Mouse (Mus musculus) thymus, adult 18-20 months (tissue): ENCODE measurements around the gene Chrnd.
A peak's percentile ranks its signal among the peaks of the same experiment; 100 is the strongest.

Source experiments
- DNase-seq, 2 experiments: peaks; one replicate each; pipeline ENCODE4 v3.0.0; 2022; ENCODE audit warnings: mixed read lengths in 2 of 2

Gene Chrnd

DNA sequence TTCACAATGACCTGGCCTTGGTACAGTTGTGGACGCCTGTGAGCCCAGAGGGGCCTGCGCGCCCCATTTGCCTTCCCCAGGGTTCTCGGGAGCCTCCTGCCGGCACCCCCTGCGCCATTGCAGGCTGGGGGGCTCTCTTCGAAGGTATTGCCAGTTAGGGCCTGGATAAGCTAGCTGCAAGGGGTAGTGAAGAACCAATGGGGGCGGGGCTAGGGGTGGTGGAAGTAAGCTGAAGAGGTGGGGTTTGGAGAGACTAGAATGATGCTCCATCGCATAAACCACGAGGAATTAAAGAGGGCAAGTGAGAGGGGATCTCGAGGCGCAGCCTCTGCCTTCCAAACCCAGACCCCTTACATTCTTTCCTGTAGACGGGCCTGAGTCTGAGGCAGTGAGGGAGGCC, 4.9 kb upstream of the Chrnd start:
- no peak for DNase-seq

DNA sequence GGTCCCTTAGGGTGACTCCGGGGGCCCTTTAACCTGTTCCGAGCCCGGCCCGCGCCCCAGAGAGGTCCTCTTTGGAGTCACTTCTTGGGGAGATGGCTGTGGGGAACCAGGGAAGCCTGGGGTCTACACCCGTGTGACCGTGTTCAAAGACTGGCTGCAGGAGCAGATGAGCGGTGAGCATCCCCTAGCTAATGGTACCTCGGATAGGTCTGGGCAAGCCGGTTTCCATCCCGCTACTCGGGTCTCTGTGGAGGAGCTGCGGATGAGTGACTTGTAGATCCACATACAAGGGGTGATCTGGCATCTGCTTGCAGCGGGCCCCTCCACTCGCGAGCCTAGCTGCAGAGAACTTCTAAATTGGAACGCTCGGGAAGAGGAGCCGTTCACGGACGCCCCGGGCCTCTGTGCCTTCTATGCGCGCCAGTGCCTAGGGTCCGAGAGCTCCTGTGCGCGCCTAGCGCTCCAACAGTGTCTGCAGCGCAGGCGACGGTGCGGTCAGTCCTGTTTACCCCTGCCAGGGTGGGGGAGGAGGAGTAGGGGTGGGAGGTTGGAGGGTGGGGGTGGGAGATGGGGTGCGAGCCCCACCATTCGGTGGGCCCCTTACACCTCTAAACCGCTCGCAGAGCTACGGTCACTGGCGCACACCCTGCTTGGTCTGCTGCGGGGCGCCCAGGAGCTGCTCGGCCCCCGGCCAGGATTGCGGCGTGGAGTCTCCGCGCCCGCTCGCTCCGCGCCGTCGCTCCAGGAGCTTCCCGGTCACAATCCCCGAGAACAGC, 4.0 kb upstream of the Chrnd start:
- no peak for DNase-seq

DNA sequence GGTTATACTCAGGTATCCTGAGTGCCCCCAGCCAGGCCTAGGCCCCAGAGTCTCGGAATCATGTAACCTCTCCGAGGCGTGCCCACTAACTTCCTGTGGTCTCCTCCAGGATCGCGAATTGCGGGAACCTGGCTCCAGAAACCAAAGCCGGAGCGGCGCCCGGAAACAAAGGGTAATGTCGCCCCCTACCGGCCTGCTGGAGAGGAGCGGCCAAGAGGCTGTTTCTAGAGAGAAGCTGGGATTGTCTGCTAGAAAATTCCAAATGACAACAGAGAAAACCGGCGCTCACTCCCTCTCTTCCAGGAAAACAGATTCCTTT, 3.4 kb upstream of the Chrnd start:
- no peak for DNase-seq

DNA sequence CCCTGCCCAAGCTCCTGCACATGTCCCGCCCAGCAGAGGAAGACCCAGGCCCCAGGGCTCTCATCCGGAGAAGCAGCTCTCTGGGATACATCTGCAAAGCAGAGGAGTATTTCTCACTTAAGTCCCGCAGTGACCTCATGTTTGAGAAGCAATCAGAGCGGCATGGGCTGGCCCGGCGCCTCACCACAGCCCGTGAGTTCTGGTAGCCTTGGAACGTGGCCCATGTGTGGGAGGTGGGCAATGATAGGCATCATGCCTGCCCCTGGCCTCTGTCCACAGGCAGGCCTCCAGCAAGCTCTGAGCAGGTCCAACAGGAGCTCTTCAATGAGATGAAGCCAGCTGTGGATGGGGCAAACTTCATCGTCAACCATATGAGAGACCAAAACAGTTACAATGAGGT, 6.9 kb downstream of the Chrnd start:
- no peak for DNase-seq

DNA sequence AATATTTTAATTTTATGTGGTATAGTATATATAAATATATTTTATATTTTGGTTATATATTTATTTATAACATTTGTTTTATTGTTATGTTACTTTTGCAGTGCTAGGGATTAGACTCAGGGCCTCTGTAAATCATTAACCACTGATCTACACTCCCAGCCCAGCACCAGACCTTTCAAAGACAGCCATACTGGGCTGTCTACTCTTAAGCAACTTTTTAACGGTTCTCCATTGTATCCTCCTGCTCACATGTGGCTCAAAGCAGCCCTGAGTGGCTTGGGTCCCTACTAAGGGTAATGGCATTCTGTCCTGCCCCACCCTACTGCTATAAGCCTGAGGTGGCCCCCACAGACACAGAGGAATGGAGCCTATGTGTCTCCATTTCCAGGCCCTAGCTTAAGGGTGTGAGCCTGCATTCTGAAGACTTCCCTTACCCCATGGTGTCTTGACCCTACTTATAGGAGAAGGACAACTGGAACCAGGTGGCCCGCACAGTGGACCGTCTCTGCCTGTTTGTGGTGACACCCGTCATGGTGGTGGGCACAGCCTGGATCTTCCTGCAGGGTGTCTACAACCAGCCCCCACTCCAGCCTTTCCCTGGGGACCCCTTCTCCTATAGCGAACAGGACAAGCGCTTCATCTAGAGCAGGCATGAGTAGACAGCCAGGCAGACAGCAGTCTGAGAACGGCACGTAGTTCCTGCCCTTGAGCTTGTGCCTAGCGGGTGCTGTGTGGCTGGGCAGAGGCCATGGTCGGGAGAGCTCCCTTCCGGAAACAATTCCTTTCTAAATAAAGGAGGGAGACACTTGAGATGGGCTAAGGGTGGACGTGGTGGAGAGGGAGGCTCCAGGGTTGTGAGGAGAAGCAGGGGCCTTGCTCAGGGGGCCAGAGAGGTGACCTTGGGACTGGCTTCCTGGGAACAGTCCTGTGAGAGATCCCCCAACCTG, 8.0 kb downstream of the Chrnd start:
- DNase-seq = no peak

DNA sequence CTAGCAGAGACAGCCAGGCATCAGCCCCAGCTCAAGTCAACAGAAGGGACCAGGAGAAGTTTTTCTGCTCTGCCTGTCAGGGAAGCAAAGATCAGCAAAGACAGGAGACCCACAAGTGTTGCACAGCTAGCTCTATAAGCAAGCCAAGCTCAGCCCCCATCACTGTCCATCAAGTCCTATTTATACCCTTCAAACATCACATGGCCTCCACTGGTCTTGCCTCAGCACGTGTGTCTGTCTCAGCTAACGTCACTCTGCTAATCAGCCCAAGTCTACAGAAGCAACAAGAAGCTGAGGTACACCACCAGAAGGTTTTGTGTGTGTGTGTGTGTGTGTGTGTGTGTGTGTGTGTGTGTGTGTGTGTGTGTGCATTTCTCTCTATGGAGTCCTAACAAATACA, 10.4 kb downstream of the Chrnd start:
- no peak for DNase-seq

DNA sequence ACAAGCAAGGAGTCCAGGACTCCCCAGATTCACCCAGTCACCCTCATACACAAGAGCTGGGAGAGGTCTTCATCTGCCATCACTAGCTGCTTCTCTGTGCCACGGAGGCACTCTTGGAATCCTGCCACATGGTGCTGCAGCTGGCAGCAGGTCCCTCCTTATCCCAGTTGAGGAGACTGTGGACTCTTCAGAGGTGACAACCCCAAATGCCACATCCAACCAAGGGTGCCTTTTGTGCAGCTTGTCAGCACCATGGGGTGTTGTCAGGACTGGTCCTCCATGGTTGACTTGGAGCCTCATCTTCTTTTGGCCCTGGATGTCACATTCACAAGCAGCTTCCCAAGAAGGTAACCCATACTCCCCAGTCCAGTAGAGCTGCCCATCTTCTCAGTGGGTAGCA, 11.4 kb downstream of the Chrnd start:
- no peak for DNase-seq

DNA sequence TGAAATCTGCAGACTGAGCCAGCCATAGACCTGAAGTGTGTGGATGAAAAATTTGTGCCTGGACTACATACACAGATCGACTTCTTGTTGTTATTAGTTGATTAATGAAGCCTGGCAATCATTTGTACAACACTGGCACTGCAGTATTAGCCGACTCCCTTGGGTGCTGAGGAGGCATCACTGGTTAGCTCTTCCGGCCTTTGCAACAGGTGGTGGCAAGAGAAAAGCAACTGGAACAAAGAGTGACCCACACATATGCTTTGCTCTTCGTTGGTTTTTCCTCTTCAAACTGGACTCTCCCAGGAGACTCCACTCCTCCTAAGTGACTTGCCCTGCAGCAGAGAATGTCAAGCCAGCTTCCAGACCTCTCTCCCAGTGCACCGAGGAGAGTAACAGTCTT, 13.4 kb downstream of the Chrnd start:
- DNase-seq = no peak

DNA sequence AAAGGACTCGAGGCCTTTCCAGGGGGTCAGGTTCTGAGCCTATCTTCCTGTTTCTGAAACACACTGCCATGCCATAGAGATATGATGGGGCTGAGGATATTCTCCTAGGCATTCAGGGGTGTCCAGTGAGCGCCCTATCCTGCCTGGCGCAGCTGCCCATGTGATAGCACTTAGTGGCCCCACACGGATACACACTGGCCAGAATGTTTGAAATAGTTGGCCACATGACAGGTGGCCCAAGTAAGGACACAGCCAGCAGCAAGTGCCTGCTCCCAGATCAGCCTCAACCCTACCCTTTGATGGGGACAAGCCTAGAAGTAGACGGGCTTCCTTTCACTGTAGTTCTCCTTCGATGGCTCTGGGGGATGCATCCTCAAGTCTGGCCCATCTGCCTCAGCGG, 14.1 kb downstream of the Chrnd start, which contains the start of gene Chrng:
Gene Chrng (plus strand): TSS at position 193 of the 400 bp plus-strand sequence.
- no peak for DNase-seq

DNA sequence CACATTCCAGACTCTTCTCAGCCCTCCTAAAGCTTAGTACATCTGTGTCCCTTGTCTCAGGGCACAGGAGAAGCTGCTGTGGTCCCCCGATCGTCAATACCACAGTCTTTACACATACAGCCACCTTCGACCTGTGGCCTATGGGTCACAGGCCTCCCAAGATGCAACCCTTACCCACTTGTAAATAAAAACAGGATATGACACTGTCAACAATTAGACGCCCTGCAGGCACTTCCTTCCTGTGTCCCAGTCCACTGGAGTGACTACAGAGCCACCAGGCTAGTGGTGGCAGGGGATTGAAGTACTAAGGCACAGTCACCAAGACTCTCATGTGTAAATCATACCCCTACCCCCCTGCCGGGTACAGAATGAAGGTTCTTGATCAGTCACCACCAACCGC, 14.6 kb downstream of the Chrnd start:
- no peak for DNase-seq

DNA sequence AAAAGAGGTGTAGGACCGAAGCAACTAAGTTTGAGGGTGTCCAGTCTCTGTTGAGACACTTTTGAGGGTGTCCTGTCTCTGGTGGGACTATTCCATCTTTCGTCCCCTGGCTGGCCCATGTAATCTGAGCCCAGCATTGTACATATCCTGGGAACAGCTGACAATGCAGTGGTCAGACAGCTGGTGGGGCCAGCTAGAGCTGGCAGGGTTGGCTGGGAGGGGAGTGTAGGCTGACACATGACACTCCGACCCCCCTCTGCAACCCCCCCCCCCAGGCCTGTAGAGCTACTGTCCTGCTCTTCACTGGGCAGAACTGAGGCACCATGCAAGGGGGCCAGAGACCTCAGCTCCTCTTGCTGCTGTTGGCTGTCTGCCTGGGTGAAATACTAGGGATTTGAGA, 15.1 kb downstream of the Chrnd start:
- no peak for DNase-seq

DNA sequence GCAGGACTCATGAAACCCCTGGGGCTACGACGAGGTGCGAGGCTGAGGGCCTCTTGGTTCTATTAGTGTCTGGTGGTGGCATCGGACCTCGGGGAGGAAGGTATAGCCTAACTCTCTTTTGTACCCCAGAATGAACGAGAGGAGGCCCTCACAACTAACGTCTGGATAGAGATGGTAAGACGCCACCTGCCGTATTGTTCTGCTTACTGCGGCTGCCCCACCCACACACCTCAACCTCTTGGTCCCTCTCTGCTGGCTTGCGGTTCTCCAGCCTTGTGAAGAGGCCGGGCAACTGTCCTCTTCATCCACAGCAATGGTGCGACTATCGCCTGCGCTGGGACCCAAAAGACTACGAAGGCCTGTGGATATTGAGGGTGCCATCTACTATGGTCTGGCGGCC, 15.9 kb downstream of the Chrnd start:
- no peak for DNase-seq

DNA sequence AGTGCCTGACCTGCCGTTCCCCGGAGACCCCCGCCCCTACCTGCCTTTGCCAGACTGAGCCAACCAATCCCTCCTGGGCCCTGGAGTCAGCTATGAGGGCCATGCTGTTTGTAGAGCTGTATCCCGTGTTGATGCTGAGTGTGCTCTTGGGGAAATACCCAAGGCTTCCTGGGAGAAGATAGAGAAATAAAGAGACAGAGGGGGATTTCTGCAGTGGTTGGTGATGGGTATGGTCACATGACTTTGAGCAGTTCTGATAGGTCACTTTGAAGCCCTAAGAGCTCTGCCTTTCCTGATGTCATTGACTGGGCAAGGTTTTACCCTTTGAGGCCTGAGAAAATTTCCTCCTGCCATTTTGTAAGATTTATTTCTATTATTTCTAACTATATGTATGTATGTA, 21.0 kb downstream of the Chrnd start:
- DNase-seq = no peak

DNA sequence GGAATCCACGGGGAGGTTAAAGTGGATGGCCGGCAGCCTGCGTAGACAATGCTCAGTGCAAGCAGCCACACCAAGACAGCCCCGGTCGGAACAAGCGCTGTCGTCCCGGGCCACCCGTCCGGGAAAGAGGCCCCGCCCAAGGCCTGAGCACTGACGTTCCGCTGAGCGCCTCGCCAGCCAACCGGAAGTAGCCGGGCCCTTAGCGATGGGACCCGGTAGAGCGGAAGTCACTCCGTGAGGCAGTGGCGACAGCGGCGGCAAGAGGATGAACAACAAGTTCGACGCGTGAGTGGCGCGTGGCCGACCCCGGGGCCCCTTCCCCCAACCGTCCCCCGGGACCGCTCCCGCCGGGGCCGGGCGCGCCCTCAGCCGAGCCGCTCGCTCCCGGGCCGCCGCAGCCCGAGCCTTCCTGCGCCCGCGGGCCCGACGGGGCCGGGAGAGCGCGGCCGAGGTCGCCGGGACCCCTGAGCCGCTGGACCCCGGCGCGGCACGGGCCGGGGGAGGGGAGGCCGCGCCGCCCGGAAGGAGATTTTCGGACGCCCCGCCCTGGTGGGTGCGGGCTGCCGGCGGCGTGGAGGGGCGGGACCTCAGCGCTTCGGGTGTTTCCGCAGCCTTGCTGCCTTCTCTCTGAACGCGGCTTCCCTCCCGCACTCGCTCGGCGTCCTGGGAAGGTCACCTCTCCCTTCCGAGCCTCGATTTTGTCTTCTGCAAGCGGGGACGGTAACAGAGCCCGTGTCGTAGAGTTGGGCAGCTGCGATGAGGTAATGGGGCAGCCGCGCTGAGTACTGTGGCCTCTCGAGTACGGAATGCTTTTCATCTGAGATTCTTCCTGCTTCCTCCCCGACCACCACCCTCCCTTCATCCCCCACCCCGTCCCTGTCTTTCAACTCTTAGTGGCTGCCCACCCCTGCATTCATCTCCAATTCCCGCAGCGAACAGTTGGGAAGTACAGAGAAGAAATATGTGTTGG, 23.6 kb downstream of the Chrnd start, which contains the start of gene Eif4e2:
Gene Eif4e2 (plus strand): TSS at position 180 of the 970 bp plus-strand sequence.
- DNase-seq = peak; percentile 89 to 90

DNA sequence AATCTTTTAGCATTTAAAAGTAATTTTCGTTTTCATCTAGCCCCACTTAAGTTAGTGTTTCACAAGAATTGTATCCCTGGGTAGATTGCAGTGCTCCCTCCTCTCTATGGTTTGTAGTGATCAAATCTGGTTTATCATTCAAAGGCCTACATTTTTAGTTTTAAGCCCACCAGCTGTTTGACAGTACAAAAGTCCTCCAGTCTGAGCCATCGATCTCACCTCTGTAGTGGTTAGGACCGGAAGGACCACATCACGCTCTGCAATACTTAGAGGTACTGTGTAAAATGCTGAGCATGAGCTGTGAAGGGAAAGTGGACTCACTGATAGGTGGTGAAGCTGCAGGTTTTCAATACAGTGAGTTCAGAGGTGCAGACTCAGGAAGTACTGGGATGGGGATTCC, 24.3 kb downstream of the Chrnd start:
- no peak for DNase-seq

DNA sequence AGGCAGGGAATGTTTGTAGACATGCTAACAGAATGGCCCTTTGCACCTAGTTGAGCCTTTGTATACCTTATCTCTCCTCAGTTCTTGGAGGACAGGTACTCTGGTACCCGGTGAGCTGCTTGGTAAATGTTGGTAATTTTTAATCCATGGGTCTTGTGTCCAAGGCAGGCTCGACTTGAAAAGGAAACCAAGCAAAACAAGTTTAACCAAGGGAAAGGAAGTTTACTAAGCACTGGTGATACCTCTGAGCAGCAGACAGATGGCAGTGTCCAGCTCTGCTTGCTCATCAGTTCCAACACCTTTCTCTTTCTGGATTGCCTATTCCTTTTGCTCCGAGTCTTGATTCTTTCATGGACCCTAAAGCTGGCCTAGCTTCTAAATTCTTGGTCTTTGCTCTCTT, 27.5 kb downstream of the Chrnd start:
- no peak for DNase-seq

DNA sequence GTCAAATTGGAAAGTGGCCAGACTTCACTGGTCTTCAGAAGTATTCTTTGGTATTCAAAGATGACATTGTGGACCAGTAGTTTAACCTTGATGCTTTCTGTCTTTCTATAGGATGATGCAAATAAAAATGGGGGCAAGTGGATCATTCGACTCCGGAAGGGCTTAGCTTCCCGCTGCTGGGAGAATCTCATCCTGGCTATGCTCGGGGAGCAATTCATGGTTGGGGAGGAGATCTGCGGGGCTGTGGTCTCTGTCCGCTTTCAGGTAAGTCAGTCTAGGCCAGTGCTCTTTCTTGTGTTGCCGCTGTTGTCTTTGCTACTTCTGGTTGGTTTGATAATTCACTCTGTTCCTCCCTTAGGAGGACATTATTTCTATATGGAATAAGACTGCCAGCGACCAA, 35.3 kb downstream of the Chrnd start:
- no peak for DNase-seq

DNA sequence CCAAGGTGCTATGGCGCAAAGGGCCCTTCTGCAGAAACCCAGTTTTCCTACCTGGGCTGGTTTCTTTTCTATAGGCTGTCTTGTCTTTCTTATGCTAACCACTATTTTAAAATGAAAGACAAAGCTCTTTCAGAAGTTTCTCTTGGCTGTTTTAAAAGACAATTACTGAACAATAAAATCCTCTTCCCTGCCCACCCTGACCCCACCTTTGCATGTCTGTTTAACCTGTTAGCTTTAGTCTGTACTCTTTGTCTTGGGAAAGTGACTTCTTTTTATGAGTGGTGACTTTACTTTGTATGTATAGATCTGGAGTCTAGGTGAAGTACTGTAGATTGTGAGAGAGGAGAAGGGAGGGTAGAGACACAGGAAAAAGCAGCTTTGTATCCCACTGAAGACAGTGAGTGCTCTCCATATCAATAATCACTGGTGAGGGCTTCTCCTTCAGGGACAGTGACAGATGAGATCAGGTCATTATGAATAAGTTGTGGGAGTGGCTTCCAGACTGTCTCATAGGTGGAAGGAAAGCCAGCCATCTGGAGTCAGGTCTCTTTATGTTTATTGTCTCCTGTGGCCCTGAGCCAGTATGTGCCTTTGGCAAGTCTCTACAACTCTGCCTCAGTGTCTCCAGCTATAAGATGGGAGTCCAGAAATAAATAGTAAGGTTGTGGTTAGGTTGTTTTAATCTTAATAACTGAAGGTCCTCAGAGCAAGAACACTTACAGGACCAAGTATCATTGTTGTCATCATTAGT, 36.2 kb downstream of the Chrnd start:
- DNase-seq = no peak

DNA sequence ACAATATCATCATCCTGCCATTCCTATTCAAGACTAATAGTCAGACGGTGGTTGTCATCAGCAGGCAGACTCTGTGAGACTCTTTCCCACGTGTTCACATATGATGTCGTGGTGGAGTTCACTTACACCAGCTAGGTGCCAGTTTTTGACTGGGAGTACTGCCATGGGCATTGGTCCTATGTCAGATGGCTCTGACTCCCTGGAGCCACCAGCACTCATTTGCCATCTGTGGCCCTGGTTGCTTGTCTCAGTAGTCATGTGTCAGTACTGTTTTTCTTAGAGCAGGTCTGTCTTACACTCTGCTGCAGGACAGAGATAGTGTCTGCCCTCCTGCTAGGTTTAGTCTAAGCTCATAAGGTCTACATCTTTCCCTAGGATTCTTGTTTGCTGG, 36.7 kb downstream of the Chrnd start:
- no peak for DNase-seq

DNA sequence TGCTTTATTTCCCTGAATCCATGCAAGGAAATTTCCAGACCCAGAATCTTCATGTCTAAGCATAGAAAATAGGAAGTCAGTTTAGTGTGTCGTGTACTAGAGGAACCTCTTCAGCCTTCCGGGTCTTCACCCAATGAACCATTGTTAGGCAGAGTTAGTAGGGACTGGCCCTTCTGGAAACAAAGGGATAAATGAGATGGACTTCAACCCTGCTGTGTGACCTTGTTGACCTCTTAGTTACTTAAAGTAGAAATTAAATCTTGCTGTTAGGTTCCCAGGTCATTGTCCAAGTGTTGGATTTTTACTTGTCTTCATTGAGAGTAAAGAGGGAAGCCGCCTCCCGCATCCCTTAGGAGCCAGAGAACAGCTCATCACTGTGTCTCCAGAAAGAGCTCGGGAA, 40.2 kb downstream of the Chrnd start:
- DNase-seq = no peak

DNA sequence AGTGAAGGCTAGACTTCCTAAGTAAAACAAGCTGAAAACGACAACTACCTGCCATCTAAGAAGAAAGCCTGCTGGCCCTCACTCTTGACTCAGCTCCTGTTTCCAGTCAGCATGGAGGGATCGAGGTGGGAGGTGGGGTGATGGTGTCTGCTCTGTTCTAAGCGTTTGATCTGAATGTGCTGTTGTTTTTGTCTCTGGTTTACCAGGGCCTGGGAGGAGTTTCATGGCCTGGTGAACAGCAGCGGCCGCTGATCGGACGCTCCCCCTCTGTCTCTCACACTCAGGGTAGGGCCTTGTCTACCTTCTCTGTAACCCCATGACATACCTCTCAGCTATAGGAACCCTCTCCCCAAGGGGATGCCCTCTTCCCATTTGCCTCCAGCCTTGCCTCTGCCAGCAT, 41.8 kb downstream of the Chrnd start:
- DNase-seq = no peak

DNA sequence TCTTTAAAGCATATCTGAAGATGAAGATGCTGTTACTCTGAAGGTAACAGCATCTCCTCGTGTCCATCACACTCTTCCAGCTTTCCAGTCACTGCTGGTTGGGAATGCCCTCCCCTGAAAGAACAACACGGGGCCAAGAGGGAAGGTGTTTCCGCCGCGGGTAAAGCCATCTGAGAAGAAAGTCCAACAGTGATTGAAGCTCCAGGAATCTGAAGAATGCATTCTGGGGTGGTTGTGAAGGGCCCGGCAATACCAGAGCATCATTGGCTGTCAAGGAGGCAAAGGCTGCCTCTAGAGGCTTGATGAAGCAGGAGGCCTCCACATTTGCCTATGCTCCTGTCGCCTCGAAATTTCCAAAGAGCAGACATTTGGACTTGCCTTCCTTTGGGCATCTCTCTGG, 48.6 kb downstream of the Chrnd start:
- DNase-seq = no peak
